Mouse (Mus musculus) kidney, adult 8-10 months (tissue): ENCODE measurements around the gene Snx29.

Source experiments
- DNase-seq, 2 experiments: peaks; one replicate each; pipeline ENCODE4 v3.0.0; 2022

The Snx29 gene

GRCm38 (mm10) chr16:11801960-11802539 lies 479.3 kb downstream of the Snx29 start:
- no peak for DNase-seq
